8 mouse cellular contexts compared by ENCODE assay signal in the genomic region with DNA sequence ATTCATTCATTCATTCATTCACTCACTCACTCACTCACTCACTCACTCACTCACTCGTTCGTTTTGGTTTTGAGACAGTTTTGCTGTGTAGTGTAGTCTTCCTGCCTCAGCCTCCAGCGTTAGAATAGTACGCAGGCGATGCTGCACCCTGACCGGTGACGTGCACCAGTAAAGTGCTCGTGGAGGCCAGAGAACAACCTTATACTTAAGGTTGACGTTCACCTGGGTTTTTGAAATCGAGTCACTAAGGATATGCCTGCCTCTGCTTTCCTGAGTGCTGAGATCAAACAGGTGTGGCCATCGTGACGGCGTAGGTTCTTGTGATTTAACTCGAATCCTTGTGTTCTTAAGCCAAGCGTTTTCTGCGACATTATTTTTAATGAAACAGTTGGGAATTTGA. TPM values are rescaled to one million over a fixed set of nuclear protein-coding genes. Genes with fewer than 3 reads are reported as not detected.
DNase-seq lines count a peak whose midpoint lies in the region; ATAC-seq lines count a peak whose summit lies in the region.

No protein-coding gene starts in this region.

- WGBS in embryonic facial prominence, embryonic 14.5 days = 27% methylated on average over 16 of the region's 16 CpGs
- 23% methylated on average over 16 of the region's 16 CpGs for WGBS in intestine, embryonic 16.5 days

- H3K9ac ChIP-seq in embryonic facial prominence, embryonic 14.5 days (ENCODE audit: low read depth, low read length) = peak overlapping the region; percentile 74
- H3K9ac ChIP-seq in intestine, embryonic 16.5 days (ENCODE audit: low read depth, low read length) = peak overlapping the region; percentile 66

- peak overlapping the region; percentile 60 for H3K4me3 ChIP-seq in embryonic facial prominence, embryonic 14.5 days (ENCODE audit: low read depth, low read length)
- H3K4me3 ChIP-seq in intestine, embryonic 16.5 days (ENCODE audit: low read length) = peak overlapping the region; percentile 89

- peaks cover 7% of the 10 kb centered on the region for H3K4me1 ChIP-seq in embryonic facial prominence, embryonic 14.5 days (ENCODE audit: control insufficient read depth, insufficient read depth, low read length)
- H3K4me1 ChIP-seq in intestine, embryonic 16.5 days (ENCODE audit: control insufficient read depth, insufficient read depth, low read length) = peaks cover 12% of the 10 kb centered on the region

- no peak for DNase-seq in frontal cortex, postnatal 36 days (ENCODE audit: low spot score in 2 of 2)
- DNase-seq in CD4-positive, CD25-positive, alpha-beta regulatory T cell, adult 2 months (ENCODE audit: low read depth, low spot score) = peak; percentile 52
- DNase-seq in embryonic facial prominence, embryonic 14.5 days (ENCODE audit: low spot score) = no peak
- DNase-seq in urinary bladder, adult 2 months (ENCODE audit: low spot score) = no peak
- no peak for DNase-seq in adrenal gland, postnatal 36 days

- peak; percentile 20 for ATAC-seq in frontal cortex, adult (ENCODE audit: low TSS enrichment)
- ATAC-seq in embryonic facial prominence, embryonic 14.5 days (ENCODE audit: low read depth) = 0 out of 2 replicates have a peak, but pooled peaks have one; percentile 10
- peak; percentile 77 for ATAC-seq in intestine, embryonic 16.5 days
- ATAC-seq in megakaryocyte-erythroid progenitor cell, adult 5-6 weeks (replicated peaks; ENCODE audit: low FRiP score, low TSS enrichment, poor library complexity, severe bottlenecking) = peak; percentile 32

- no peaks in the 10 kb centered on the region for H3K9me3 ChIP-seq in embryonic facial prominence, embryonic 14.5 days (ENCODE audit: control insufficient read depth, low read length)
- H3K9me3 ChIP-seq in intestine, embryonic 16.5 days (ENCODE audit: control insufficient read depth, low read length) = no peaks in the 10 kb centered on the region

- 0 out of 2 replicates have a peak, but pooled peaks cover 6% of the 10 kb centered on the region for H3K36me3 ChIP-seq in embryonic facial prominence, embryonic 14.5 days (ENCODE audit: control insufficient read depth, insufficient read depth, low read length)
- no peaks in the 10 kb centered on the region for H3K36me3 ChIP-seq in intestine, embryonic 16.5 days (ENCODE audit: control insufficient read depth, insufficient read depth, low read length)

- peak overlapping the region; percentile 70 for H3K4me2 ChIP-seq in embryonic facial prominence, embryonic 14.5 days (ENCODE audit: low read depth, low read length)
- peak overlapping the region; percentile 67 for H3K4me2 ChIP-seq in intestine, embryonic 16.5 days (ENCODE audit: low read depth, low read length)

- no peak overlapping the region for H3K27ac ChIP-seq in embryonic facial prominence, embryonic 14.5 days (replicated peaks; ENCODE audit: low read depth, low read length)
- peak overlapping the region; percentile 92 for H3K27ac ChIP-seq in intestine, embryonic 16.5 days (ENCODE audit: low read length)

- no peaks in the 10 kb centered on the region for H3K27me3 ChIP-seq in embryonic facial prominence, embryonic 14.5 days (replicated peaks; ENCODE audit: control insufficient read depth, insufficient read depth, low read length)
- no peaks in the 10 kb centered on the region for H3K27me3 ChIP-seq in intestine, embryonic 16.5 days (replicated peaks; ENCODE audit: control insufficient read depth, insufficient read depth, low read length)

RNA-seq across cellular contexts. Expression of gene Slc30a6, which starts 0.6 kb away (rescaled TPM):
- 35.0 and 38.4 TPM in 2 replicates for polyA plus RNA-seq in embryonic facial prominence, embryonic 14.5 days (2014; fragmentation: Nextera tagmentation; extraction: Ambion mirVana)
- 43.0 and 45.9 TPM in 2 replicates for polyA plus RNA-seq in intestine, embryonic 16.5 days (2015; fragmentation: Nextera tagmentation; extraction: Ambion mirVana)
- total RNA-seq in megakaryocyte-erythroid progenitor cell, adult 5-6 weeks (2014; fragmentation: Nextera tagmentation) = 17.4 and 18.1 TPM in 2 replicates
- 8.9 and 12.4 TPM in 2 replicates for total RNA-seq in megakaryocyte-erythroid progenitor cell, adult 5-6 weeks (2017)
- 26.5 and 27.8 TPM in 2 replicates for polyA plus RNA-seq in urinary bladder, adult 2 months (2012; rRNA removed)
- 10 to 100 TPM; 22.8 to 28.2 TPM for total RNA-seq in adrenal gland, postnatal 36 days (2021)

RNA-seq across cellular contexts. Expression of gene Spast, which starts 56.1 kb away (rescaled TPM):
- polyA plus RNA-seq in embryonic facial prominence, embryonic 14.5 days (2014; fragmentation: Nextera tagmentation; extraction: Ambion mirVana) = 23.3 and 24.9 TPM in 2 replicates
- polyA plus RNA-seq in intestine, embryonic 16.5 days (2015; fragmentation: Nextera tagmentation; extraction: Ambion mirVana) = 8.5 and 8.8 TPM in 2 replicates
- 19.1 and 34.5 TPM in 2 replicates for total RNA-seq in megakaryocyte-erythroid progenitor cell, adult 5-6 weeks (2014; fragmentation: Nextera tagmentation)
- total RNA-seq in megakaryocyte-erythroid progenitor cell, adult 5-6 weeks (2017) = 47.7 and 63.5 TPM in 2 replicates
- 11.5 and 13.1 TPM in 2 replicates for polyA plus RNA-seq in urinary bladder, adult 2 months (2012; rRNA removed)
- total RNA-seq in adrenal gland, postnatal 36 days (2021) = 10 to 100 TPM; 32.2 to 32.8 TPM

Comparison
In these comparisons a context has a peak if more than half of its experiments do, and no peak if none do; other contexts are left out.
1. ATAC-seq: peak in every context shown above with its lines; median percentile 77 in intestine, embryonic 16.5 days; 32 in megakaryocyte-erythroid progenitor cell, adult 5-6 weeks; 20 in frontal cortex, adult; 10 in embryonic facial prominence, embryonic 14.5 days.